Mouse (Mus musculus) cerebellum, adult 2 months (tissue): ENCODE measurements around the gene Prss54. TPM values are rescaled to one million over a fixed set of nuclear protein-coding genes. Genes with fewer than 3 reads are reported as not detected.

ENCODE experiments used
- DNase-seq, 2 experiments: peaks; one replicate each; pipeline ENCODE4 v3.0.0; 2021
- H3K27ac ChIP-seq: fragments of 200-500 bp; 2 replicates; pipeline ENCODE4 v1.5.1; 2012; ENCODE audit warnings: low read length, control low read depth, inconsistent platforms; ENCODE audit not compliant: insufficient read depth
- H3K27me3 ChIP-seq: fragments of 200-500 bp; 2 replicates; pipeline ENCODE4 v1.6.1; 2012; ENCODE audit warnings: inconsistent platforms, mild to moderate bottlenecking, low read length, moderate library complexity; ENCODE audit not compliant: control insufficient read depth, insufficient read depth
- H3K4me1 ChIP-seq: fragments of 200-500 bp; 2 replicates; pipeline ENCODE4 v1.6.1; 2011; ENCODE audit warnings: low read length; ENCODE audit not compliant: control insufficient read depth, insufficient read depth
- H3K4me3 ChIP-seq: fragments of 200-500 bp; replicated peaks from 2 replicates; pipeline ENCODE3; 2011; ENCODE audit warnings: mild to moderate bottlenecking, low read depth, low read length, control low read depth; ENCODE audit not compliant: insufficient read depth
- CTCF ChIP-seq: fragments of 200-500 bp; IDR thresholded peaks from 2 replicates; pipeline ENCODE4 v1.5.1; 2011; ENCODE audit warnings: low read depth, mild to moderate bottlenecking, control low read depth, low read length, moderate library complexity, borderline replicate concordance; ENCODE audit not compliant: insufficient read depth
- POLR2A ChIP-seq: fragments of 200-500 bp; IDR thresholded peaks from 2 replicates; pipeline ENCODE4 v1.6.1; 2011; ENCODE audit warnings: low read length, control low read depth, borderline replicate concordance; ENCODE audit not compliant: insufficient read depth
- WGBS: fragments of 180-500 bp; shearing (Covaris S2); methylation state at CpG from one replicate; pipeline ENCODE4 v1.1.7; 2018; 5-methylcytosine and 5-hydroxymethylcytosine counted together
- polyA plus RNA-seq: library from polyadenylated mRNA; depleted of rRNA; stranded (reverse); fragments of >200 nt; gene quantifications from 2 replicates; pipeline ENCODE4 v1.2.3, GENCODE M21; 2012; rRNA removed

The Prss54 gene
- polyA plus RNA-seq, 1 experiment = not detected

DNA sequence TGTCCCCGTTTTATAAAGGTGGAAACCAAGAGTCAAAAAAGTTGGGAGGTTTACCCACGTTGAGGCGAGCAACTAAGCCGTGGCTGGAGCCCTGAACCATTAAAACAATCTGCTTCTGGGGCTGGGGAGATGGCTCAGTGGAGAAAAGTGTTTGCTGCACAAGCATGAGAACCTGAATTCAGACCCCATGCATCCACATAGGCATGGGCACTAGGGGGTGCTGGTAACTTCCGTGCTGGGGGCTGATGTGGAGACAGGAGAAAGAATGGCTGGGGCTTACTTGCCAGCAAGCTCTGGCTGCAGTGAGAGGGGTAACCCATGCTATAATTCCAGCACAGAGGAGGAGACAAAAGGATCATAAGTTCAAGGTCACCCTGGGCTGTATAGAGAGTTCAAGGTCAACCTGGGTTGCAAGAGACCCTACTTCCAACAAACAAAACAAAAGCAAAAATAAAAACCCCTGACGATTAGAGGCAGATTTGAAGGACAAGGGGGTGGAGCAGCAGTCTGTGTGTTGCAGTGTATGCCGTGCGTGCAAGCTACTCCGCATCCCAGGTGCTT is 47.3 kb downstream of the Prss54 start:
- 68% methylated on average over 9 of the region's 9 CpGs for WGBS
- no peak overlapping the region for H3K27ac ChIP-seq
- no peak for DNase-seq
- no peak for TF ChIP-seq POLR2A
- no peak for TF ChIP-seq CTCF
- no peaks in the 10 kb centered on the region for H3K27me3 ChIP-seq
- H3K4me3 ChIP-seq = no peak overlapping the region
- no peaks in the 10 kb centered on the region for H3K4me1 ChIP-seq

DNA sequence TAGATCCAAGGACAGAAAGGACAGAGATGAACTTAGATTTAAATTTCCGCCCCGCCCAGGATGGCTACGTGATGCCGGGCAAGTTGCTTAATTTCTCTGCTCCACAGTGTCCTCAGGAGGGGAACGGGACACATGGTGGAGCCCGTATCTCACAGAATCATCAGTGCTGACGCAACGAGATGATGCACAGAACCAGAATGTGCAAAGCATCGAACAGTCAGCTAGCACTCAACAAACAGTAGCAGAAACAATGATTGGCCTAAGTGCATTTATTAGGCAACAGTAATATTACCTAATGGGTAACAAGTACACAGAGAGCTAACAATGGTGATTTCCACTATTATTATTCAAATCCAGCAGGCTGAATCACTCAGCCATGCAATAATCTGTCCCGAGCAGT is 47.9 kb downstream of the Prss54 start:
- H3K27me3 ChIP-seq = no peaks in the 10 kb centered on the region
- no peak for DNase-seq
- H3K27ac ChIP-seq = no peak overlapping the region
- no peaks in the 10 kb centered on the region for H3K4me1 ChIP-seq
- no peak overlapping the region for H3K4me3 ChIP-seq
- WGBS = 67% methylated on average over 10 of the region's 10 CpGs
- no peak for TF ChIP-seq CTCF
- TF ChIP-seq POLR2A = no peak

DNA sequence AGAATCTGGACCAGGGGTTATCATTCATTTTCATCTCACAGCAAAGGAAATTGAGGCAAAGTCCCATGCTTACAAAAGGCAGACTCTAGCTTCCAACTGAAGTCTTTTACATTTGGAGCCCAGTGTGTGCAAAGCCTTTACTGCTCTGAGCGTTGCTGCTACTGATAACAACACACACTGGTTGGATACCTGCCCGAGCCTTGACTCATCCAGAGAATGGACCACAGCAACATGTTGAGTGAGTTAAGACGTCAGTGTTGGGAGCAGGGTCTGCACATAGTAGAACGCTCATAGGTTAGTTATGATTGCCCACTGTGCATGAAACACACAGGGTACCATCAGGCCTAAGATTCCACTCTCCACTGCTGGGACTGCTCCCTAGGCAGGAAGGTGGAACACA is 52.1 kb downstream of the Prss54 start:
- no peaks in the 10 kb centered on the region for H3K27me3 ChIP-seq
- no peak overlapping the region for H3K27ac ChIP-seq
- no peak for DNase-seq
- TF ChIP-seq CTCF = no peak
- no peak for TF ChIP-seq POLR2A
- H3K4me1 ChIP-seq = no peaks in the 10 kb centered on the region
- 87% methylated on average over 4 of the region's 4 CpGs for WGBS
- no peak overlapping the region for H3K4me3 ChIP-seq

- H3K4me1 ChIP-seq = no peaks in the 10 kb centered on the region
- no peak overlapping the region for H3K27ac ChIP-seq
- WGBS = 76% methylated on average over 6 of the region's 6 CpGs
- H3K4me3 ChIP-seq = no peak overlapping the region
- no peaks in the 10 kb centered on the region for H3K27me3 ChIP-seq
- TF ChIP-seq POLR2A (no peak), CTCF (no peak)
- no peak for DNase-seq
Observed at GRCm38 (mm10) chr8:95516928-95517327, 59.2 kb downstream of the Prss54 start.

DNA sequence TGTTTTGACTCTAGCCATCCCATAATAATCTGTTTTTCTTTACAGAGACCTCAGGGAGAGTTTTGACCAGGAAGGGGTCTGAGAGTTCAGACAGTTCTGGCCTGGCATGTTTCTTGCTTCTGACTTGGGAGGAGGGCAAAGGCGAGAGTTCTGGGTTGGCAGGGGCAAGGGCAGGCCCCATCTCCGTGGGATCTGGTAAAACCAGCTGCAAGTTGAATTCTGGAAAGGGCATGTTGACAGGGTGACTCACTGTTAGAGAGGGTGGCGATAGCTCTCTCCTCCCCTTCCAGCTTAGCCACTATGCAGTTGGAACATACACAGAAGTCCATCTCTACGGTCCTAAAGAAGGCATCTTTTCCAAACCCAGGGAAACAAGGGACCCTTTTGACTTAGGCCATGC is 62.9 kb downstream of the Prss54 start:
- Histone ChIP-seq H3K4me1 (no peaks in the 10 kb centered on the region), H3K27ac (no peak overlapping the region), H3K27me3 (no peaks in the 10 kb centered on the region), H3K4me3 (no peak overlapping the region)
- no peak for DNase-seq
- whole genome bisulfite sequencing = 64% methylated on average over 4 of the region's 4 CpGs
- TF ChIP-seq CTCF (no peak), POLR2A (no peak)

GRCm38 (mm10) chr8:95512257-95512656 is 63.9 kb downstream of the Prss54 start:
- H3K27me3 ChIP-seq = no peaks in the 10 kb centered on the region
- H3K4me1 ChIP-seq = no peaks in the 10 kb centered on the region
- no peak for DNase-seq
- no peak for TF ChIP-seq POLR2A
- H3K27ac ChIP-seq = no peak overlapping the region
- 36% methylated on average over 4 of the region's 4 CpGs for WGBS
- H3K4me3 ChIP-seq = no peak overlapping the region

Other genes with a start within 250 kb of the Prss54 start
- gene Zfp319, start 244.4 kb downstream of the Prss54 start, polyA plus RNA-seq = 11.0 and 11.6 TPM in 2 replicates
- gene Usb1, start 244.1 kb downstream of the Prss54 start, polyA plus RNA-seq = 12.4 and 14.2 TPM in 2 replicates
- gene Mmp15, start 224.1 kb downstream of the Prss54 start, polyA plus RNA-seq = 10.6 and 12.1 TPM in 2 replicates
- 76.0 and 76.1 TPM in 2 replicates for gene Cfap20, start 141.5 kb downstream of the Prss54 start, polyA plus RNA-seq
- gene Csnk2a2, start 86.3 kb downstream of the Prss54 start, polyA plus RNA-seq = 37.6 and 38.2 TPM in 2 replicates
- 1.1 and 1.2 TPM in 2 replicates for gene Ccdc113, start 42.3 kb downstream of the Prss54 start, polyA plus RNA-seq
- gene Gins3, start 57.1 kb upstream of the Prss54 start, polyA plus RNA-seq = 3.0 and 3.2 TPM in 2 replicates
- 1,847 and 1,940 TPM in 2 replicates for gene Ndrg4, start 100.6 kb upstream of the Prss54 start, polyA plus RNA-seq
- gene Setd6, start 139.5 kb upstream of the Prss54 start, polyA plus RNA-seq = 26.7 and 27.8 TPM in 2 replicates
- 64.8 and 74.9 TPM in 2 replicates for gene Cnot1, start 231.1 kb upstream of the Prss54 start, polyA plus RNA-seq
- gene Sap18b, start 249.0 kb upstream of the Prss54 start, polyA plus RNA-seq = 85.5 and 90.8 TPM in 2 replicates